Mouse (Mus musculus): ENCODE results near the gene Plch2. TPM values are rescaled to one million over a fixed set of nuclear protein-coding genes. Genes with fewer than 3 reads are reported as not detected.

Plch2 gene
- polyA plus RNA-seq, 1 experiment: 4.2 TPM

- H3K27me3 ChIP-seq (ENCODE audit: control insufficient read depth, insufficient read depth, low read length, poor library complexity, severe bottlenecking): peaks cover 1% of the 10 kb centered on the region; the same call in 1 of the 2 replicates
- TF ChIP-seq POLR2A (IDR thresholded peaks at IDR 0.05; ENCODE audit: insufficient read depth, low read length): no peak
- TF ChIP-seq CTCF (IDR thresholded peaks at IDR 0.05; ENCODE audit: low read depth, low read length): no peak
- TF ChIP-seq EP300 (IDR thresholded peaks at IDR 0.05; ENCODE audit: insufficient read depth, low read depth, low read length): no peak
- H3K4me3 ChIP-seq (ENCODE audit: low read depth, low read length): peak overlapping the region; percentile 46
- no peaks in the 10 kb centered on the region for H3K36me3 ChIP-seq (ENCODE audit: control insufficient read depth, insufficient read depth, low read length, poor library complexity, severe bottlenecking)
- H3K27ac ChIP-seq (ENCODE audit: insufficient read depth, low read length): no peak overlapping the region
- H3K9ac ChIP-seq (ENCODE audit: low read depth, poor library complexity, severe bottlenecking): no peak overlapping the region
- no peaks in the 10 kb centered on the region for H3K4me1 ChIP-seq (ENCODE audit: control insufficient read depth, insufficient read depth, low read length)
- no peaks in the 10 kb centered on the region for H3K9me3 ChIP-seq (replicated peaks; ENCODE audit: control insufficient read depth, insufficient read depth, low read length, poor library complexity, severe bottlenecking)
These were observed 110.3 kb downstream of the Plch2 start for GRCm38 (mm10) chr4:154946319-154946718.

GRCm38 (mm10) chr4:154944121-154944590 is 112.4 kb downstream of the Plch2 start:
- Histone ChIP-seq H3K4me1 (ENCODE audit: control insufficient read depth, insufficient read depth, low read length) (no peaks in the 10 kb centered on the region), H3K36me3 (ENCODE audit: control insufficient read depth, insufficient read depth, low read length, poor library complexity, severe bottlenecking) (no peaks in the 10 kb centered on the region), H3K27ac (ENCODE audit: insufficient read depth, low read length) (no peak overlapping the region), H3K27me3 (ENCODE audit: control insufficient read depth, insufficient read depth, low read length, poor library complexity, severe bottlenecking) (no peaks in the 10 kb centered on the region), H3K9ac (ENCODE audit: low read depth, poor library complexity, severe bottlenecking) (no peak overlapping the region), H3K9me3 (replicated peaks; ENCODE audit: control insufficient read depth, insufficient read depth, low read length, poor library complexity, severe bottlenecking) (no peaks in the 10 kb centered on the region), H3K4me3 (ENCODE audit: low read depth, low read length) (no peak overlapping the region)
- no peak for TF ChIP-seq EP300 (IDR thresholded peaks at IDR 0.05; ENCODE audit: insufficient read depth, low read depth, low read length)
- TF ChIP-seq CTCF (IDR thresholded peaks at IDR 0.05; ENCODE audit: low read depth, low read length): peak; percentile 94

GRCm38 (mm10) chr4:154943323-154944039 is 113.1 kb downstream of the Plch2 start:
- Histone ChIP-seq H3K9me3 (replicated peaks; ENCODE audit: control insufficient read depth, insufficient read depth, low read length, poor library complexity, severe bottlenecking) (no peaks in the 10 kb centered on the region), H3K36me3 (ENCODE audit: control insufficient read depth, insufficient read depth, low read length, poor library complexity, severe bottlenecking) (no peaks in the 10 kb centered on the region), H3K27ac (ENCODE audit: insufficient read depth, low read length) (no peak overlapping the region), H3K9ac (ENCODE audit: low read depth, poor library complexity, severe bottlenecking) (no peak overlapping the region), H3K27me3 (ENCODE audit: control insufficient read depth, insufficient read depth, low read length, poor library complexity, severe bottlenecking) (no peaks in the 10 kb centered on the region), H3K4me1 (ENCODE audit: control insufficient read depth, insufficient read depth, low read length) (no peaks in the 10 kb centered on the region), H3K4me3 (ENCODE audit: low read depth, low read length) (no peak overlapping the region)
- TF ChIP-seq CTCF (IDR thresholded peaks at IDR 0.05; ENCODE audit: low read depth, low read length): no peak
- TF ChIP-seq EP300 (IDR thresholded peaks at IDR 0.05; ENCODE audit: insufficient read depth, low read depth, low read length): no peak
- TF ChIP-seq POLR2A (IDR thresholded peaks at IDR 0.05; ENCODE audit: insufficient read depth, low read length): no peak

- H3K4me1 ChIP-seq (ENCODE audit: control insufficient read depth, insufficient read depth, low read length): no peaks in the 10 kb centered on the region
- no peak overlapping the region for H3K27ac ChIP-seq (ENCODE audit: insufficient read depth, low read length)
- no peaks in the 10 kb centered on the region for H3K9me3 ChIP-seq (replicated peaks; ENCODE audit: control insufficient read depth, insufficient read depth, low read length, poor library complexity, severe bottlenecking)
- no peak for TF ChIP-seq POLR2A (IDR thresholded peaks at IDR 0.05; ENCODE audit: insufficient read depth, low read length)
- no peak overlapping the region for H3K9ac ChIP-seq (ENCODE audit: low read depth, poor library complexity, severe bottlenecking)
- H3K36me3 ChIP-seq (ENCODE audit: control insufficient read depth, insufficient read depth, low read length, poor library complexity, severe bottlenecking): no peaks in the 10 kb centered on the region
- H3K27me3 ChIP-seq (ENCODE audit: control insufficient read depth, insufficient read depth, low read length, poor library complexity, severe bottlenecking): no peaks in the 10 kb centered on the region
- H3K4me3 ChIP-seq (ENCODE audit: low read depth, low read length): no peak overlapping the region
These were observed 113.8 kb downstream of the Plch2 start for GRCm38 (mm10) chr4:154942632-154943322.

GRCm38 (mm10) chr4:154941831-154942230 is 114.8 kb downstream of the Plch2 start:
- no peak for TF ChIP-seq CTCF (IDR thresholded peaks at IDR 0.05; ENCODE audit: low read depth, low read length)
- no peak for TF ChIP-seq EP300 (IDR thresholded peaks at IDR 0.05; ENCODE audit: insufficient read depth, low read depth, low read length)
- no peak for TF ChIP-seq POLR2A (IDR thresholded peaks at IDR 0.05; ENCODE audit: insufficient read depth, low read length)
- no peaks in the 10 kb centered on the region for H3K9me3 ChIP-seq (replicated peaks; ENCODE audit: control insufficient read depth, insufficient read depth, low read length, poor library complexity, severe bottlenecking)
- H3K36me3 ChIP-seq (ENCODE audit: control insufficient read depth, insufficient read depth, low read length, poor library complexity, severe bottlenecking): no peaks in the 10 kb centered on the region
- H3K9ac ChIP-seq (ENCODE audit: low read depth, poor library complexity, severe bottlenecking): no peak overlapping the region
- H3K4me1 ChIP-seq (ENCODE audit: control insufficient read depth, insufficient read depth, low read length): no peaks in the 10 kb centered on the region
- H3K27ac ChIP-seq (ENCODE audit: insufficient read depth, low read length): no peak overlapping the region
- no peak overlapping the region for H3K4me3 ChIP-seq (ENCODE audit: low read depth, low read length)
- no peaks in the 10 kb centered on the region for H3K27me3 ChIP-seq (ENCODE audit: control insufficient read depth, insufficient read depth, low read length, poor library complexity, severe bottlenecking)

- H3K27ac ChIP-seq (ENCODE audit: insufficient read depth, low read length): no peak overlapping the region
- no peak overlapping the region for H3K9ac ChIP-seq (ENCODE audit: low read depth, poor library complexity, severe bottlenecking)
- H3K36me3 ChIP-seq (ENCODE audit: control insufficient read depth, insufficient read depth, low read length, poor library complexity, severe bottlenecking): no peaks in the 10 kb centered on the region
These were observed 116.4 kb downstream of the Plch2 start for GRCm38 (mm10) chr4:154940156-154940555.

More at GRCm38 (mm10) chr4:154940156-154940555, 116.4 kb downstream of the Plch2 start:
- Histone ChIP-seq H3K4me3 (ENCODE audit: low read depth, low read length) (no peak overlapping the region), H3K27me3 (ENCODE audit: control insufficient read depth, insufficient read depth, low read length, poor library complexity, severe bottlenecking) (no peaks in the 10 kb centered on the region), H3K4me1 (ENCODE audit: control insufficient read depth, insufficient read depth, low read length) (no peaks in the 10 kb centered on the region), H3K9me3 (replicated peaks; ENCODE audit: control insufficient read depth, insufficient read depth, low read length, poor library complexity, severe bottlenecking) (no peaks in the 10 kb centered on the region)
- TF ChIP-seq POLR2A (IDR thresholded peaks at IDR 0.05; ENCODE audit: insufficient read depth, low read length) (no peak), CTCF (IDR thresholded peaks at IDR 0.05; ENCODE audit: low read depth, low read length) (no peak), EP300 (IDR thresholded peaks at IDR 0.05; ENCODE audit: insufficient read depth, low read depth, low read length) (no peak)
